Comparison of ENCODE assay signal across 29 mouse cellular contexts in genomic region chr17:42705611-42706010, GRCm38 (mm10). TPM values are rescaled to one million over a fixed set of nuclear protein-coding genes. Genes with fewer than 3 reads are reported as not detected.
DNase-seq lines count a peak whose midpoint lies in the region; ATAC-seq and TF ChIP-seq lines count a peak whose summit lies in the region.
"Had no signal": no experiment of that assay in that cellular context is flagged by ENCODE, and none has a peak within 500 bp of the region (broad histone marks: within the 10 kb centered on the region; RNA-seq: fewer than 3 reads in every experiment).

No protein-coding gene starts in this region.

- H3K36me3 ChIP-seq in forebrain, postnatal 0 days (ENCODE audit: insufficient read depth), result no peaks in the 10 kb centered on the region
- no peaks in the 10 kb centered on the region for H3K36me3 ChIP-seq in forebrain, embryonic 11.5 days (ENCODE audit: control insufficient read depth, insufficient read depth, low read length)
- H3K36me3 ChIP-seq: embryonic facial prominence, embryonic 13.5 days; embryonic facial prominence, embryonic 15.5 days; forebrain, embryonic 10.5 days; forebrain, embryonic 15.5 days; G1E had no signal

- H3K9ac ChIP-seq in forebrain, postnatal 0 days, result no peak overlapping the region
- no peak overlapping the region for H3K9ac ChIP-seq in forebrain, embryonic 11.5 days (ENCODE audit: low read length)
- H3K9ac ChIP-seq: embryonic facial prominence, embryonic 13.5 days; embryonic facial prominence, embryonic 15.5 days; forebrain, embryonic 13.5 days; forebrain, embryonic 15.5 days had no signal

- no peaks in the 10 kb centered on the region for H3K9me3 ChIP-seq in forebrain, postnatal 0 days (ENCODE audit: low read length)
- no peaks in the 10 kb centered on the region for H3K9me3 ChIP-seq in forebrain, embryonic 11.5 days (ENCODE audit: control insufficient read depth, low read length)
- H3K9me3 ChIP-seq: embryonic facial prominence, embryonic 13.5 days; embryonic facial prominence, embryonic 15.5 days; forebrain, embryonic 10.5 days; forebrain, embryonic 13.5 days; forebrain, embryonic 15.5 days had no signal

- H3K4me2 ChIP-seq in forebrain, postnatal 0 days (ENCODE audit: low read depth), result no peak overlapping the region
- no peak overlapping the region for H3K4me2 ChIP-seq in forebrain, embryonic 11.5 days (ENCODE audit: low read depth, low read length, severe bottlenecking)
- H3K4me2 ChIP-seq: embryonic facial prominence, embryonic 13.5 days; embryonic facial prominence, embryonic 15.5 days; forebrain, embryonic 13.5 days; forebrain, embryonic 15.5 days had no signal

- TF ChIP-seq CTCF in forebrain, postnatal 0 days (IDR thresholded peaks at IDR 0.05; ENCODE audit: low read depth), result no peak

- no peak for DNase-seq in forebrain, postnatal 0 days
- DNase-seq in forebrain, embryonic 11.5 days (ENCODE audit: low spot score), result no peak
- peak; percentile 8 for DNase-seq in layer of hippocampus, adult 9-11 months
- no peak for DNase-seq in layer of hippocampus, postnatal 10 days (ENCODE audit: low spot score in 2 of 2)
- peak; percentile 56 for DNase-seq in brain, adult 2 months (ENCODE audit: low read depth, low spot score)
- DNase-seq: adrenal gland, adult 8-10 months; adrenal gland, postnatal 14 days; adrenal gland, postnatal 36 days; B cell, adult 2 months; cerebellum, adult 11 months; cerebellum, adult 18-20 months; cerebellum, adult 8-10 months; cerebellum, adult 9-11 months; cerebellum, postnatal 14 days; cerebellum, postnatal 36 days; embryo, embryonic 11 days had no signal

- H3K4me3 ChIP-seq in forebrain, postnatal 0 days (ENCODE audit: low read depth, low read length), result no peak overlapping the region
- no peak overlapping the region for H3K4me3 ChIP-seq in forebrain, embryonic 11.5 days (ENCODE audit: low read depth, low read length)
- H3K4me3 ChIP-seq: embryonic facial prominence, embryonic 13.5 days; embryonic facial prominence, embryonic 15.5 days; erythroblast, embryonic 14.5 days; forebrain, embryonic 10.5 days; forebrain, embryonic 13.5 days; forebrain, embryonic 15.5 days had no signal

- no peaks in the 10 kb centered on the region for H3K27me3 ChIP-seq in forebrain, postnatal 0 days (ENCODE audit: insufficient read depth, low read length)
- H3K27me3 ChIP-seq in forebrain, embryonic 11.5 days (ENCODE audit: control insufficient read depth, insufficient read depth, low read length), result no peaks in the 10 kb centered on the region
- H3K27me3 ChIP-seq: embryonic facial prominence, embryonic 13.5 days; embryonic facial prominence, embryonic 15.5 days; forebrain, embryonic 13.5 days; forebrain, embryonic 15.5 days; Patski had no signal

- ATAC-seq in forebrain, postnatal 0 days, result peak; percentile 48; the same call in 1 of the 2 replicates
- no peak for ATAC-seq in forebrain, embryonic 11.5 days (replicated peaks; ENCODE audit: low FRiP score)
- ATAC-seq: activated CD4-positive, CD25-positive, alpha-beta regulatory T cell, adult 4 months; CD4-positive, CD25-positive, alpha-beta regulatory T cell, adult 4 months; forebrain, embryonic 13.5 days; forebrain, embryonic 15.5 days; Patski had no signal

- 84% methylated on average over 4 of the region's 4 CpGs for WGBS in forebrain, postnatal 0 days
- 85% methylated on average over 4 of the region's 4 CpGs for WGBS in forebrain, embryonic 11.5 days

- H3K4me1 ChIP-seq in forebrain, postnatal 0 days (ENCODE audit: insufficient read depth), result no peaks in the 10 kb centered on the region
- no peaks in the 10 kb centered on the region for H3K4me1 ChIP-seq in forebrain, embryonic 11.5 days (replicated peaks; ENCODE audit: control insufficient read depth, insufficient read depth, low read length)
- H3K4me1 ChIP-seq: embryonic facial prominence, embryonic 13.5 days; embryonic facial prominence, embryonic 15.5 days; forebrain, embryonic 10.5 days; forebrain, embryonic 13.5 days; forebrain, embryonic 15.5 days had no signal

- no peak overlapping the region for H3K27ac ChIP-seq in forebrain, postnatal 0 days (ENCODE audit: low read depth, low read length)
- no peak overlapping the region for H3K27ac ChIP-seq in forebrain, embryonic 11.5 days (ENCODE audit: low read depth, low read length)
- H3K27ac ChIP-seq: embryonic facial prominence, embryonic 13.5 days; embryonic facial prominence, embryonic 15.5 days; forebrain, embryonic 10.5 days; forebrain, embryonic 13.5 days; forebrain, embryonic 15.5 days had no signal

RNA-seq across cellular contexts. Expression of gene Adgrf4, which starts 13.5 kb away (rescaled TPM):
- 0.31 and 0.76 TPM in 2 replicates for total RNA-seq in forebrain, postnatal 0 days (2014; rRNA removed)
- 0.05 and 0.06 TPM in 2 replicates for polyA plus RNA-seq in forebrain, postnatal 0 days (2015; fragmentation: Nextera tagmentation; extraction: Ambion mirVana)
- not detected in 2 replicates for polyA plus RNA-seq in forebrain, embryonic 11.5 days (2014; fragmentation: Nextera tagmentation; extraction: Ambion mirVana)
- total RNA-seq in layer of hippocampus, postnatal 10 days (2021), result under 1 TPM; 0.65 to 0.85 TPM
- total RNA-seq: CH12.LX; common myeloid progenitor, adult 5-6 weeks; G1E had no signal
- polyA plus RNA-seq: activated CD4-positive, CD25-positive, alpha-beta regulatory T cell, adult 4 months; CD4-positive, CD25-positive, alpha-beta regulatory T cell, adult 4 months; embryonic facial prominence, embryonic 11.5 days; erythroblast, embryonic 14.5 days; forebrain, embryonic 10.5 days; G1E had no signal

RNA-seq across cellular contexts. Expression of gene Adgrf2, which starts 36.4 kb away (rescaled TPM):
- 0.23 and 0.57 TPM in 2 replicates for total RNA-seq in forebrain, postnatal 0 days (2014; rRNA removed)
- not detected in 2 replicates for polyA plus RNA-seq in forebrain, postnatal 0 days (2015; fragmentation: Nextera tagmentation; extraction: Ambion mirVana)
- polyA plus RNA-seq in forebrain, embryonic 11.5 days (2014; fragmentation: Nextera tagmentation; extraction: Ambion mirVana), result 0.07 TPM in 1 of 2 replicates, not detected in the other
- total RNA-seq in layer of hippocampus, postnatal 10 days (2021), result under 1 TPM; 0.42 to 0.66 TPM
- total RNA-seq: adrenal gland, postnatal 36 days; CH12.LX; common myeloid progenitor, adult 5-6 weeks had no signal
- polyA plus RNA-seq: activated CD4-positive, CD25-positive, alpha-beta regulatory T cell, adult 4 months; CD4-positive, CD25-positive, alpha-beta regulatory T cell, adult 4 months; embryonic facial prominence, embryonic 11.5 days; erythroblast, embryonic 14.5 days; forebrain, embryonic 10.5 days; G1E had no signal

Comparison
In these comparisons a context has a peak if more than half of its experiments do, and no peak if none do; other contexts are left out.
1. DNase-seq: peak in layer of hippocampus, adult 9-11 months (single experiment) and brain, adult 2 months (single experiment); none in forebrain, postnatal 0 days (single experiment), forebrain, embryonic 11.5 days (single experiment) and layer of hippocampus, postnatal 10 days (0 of 2).